Mouse (Mus musculus): Measurements from ENCODE around the gene Mep1a. TPM values are rescaled to one million over a fixed set of nuclear protein-coding genes. Genes with fewer than 3 reads are reported as not detected.
A peak's percentile ranks its signal among the peaks of the same experiment; 100 is the strongest.

Mep1a gene
- total and polyA plus RNA-seq, 3 experiments = not detected

- H3K27ac ChIP-seq (ENCODE audit: control insufficient read depth, low read depth, low read length) = no peak overlapping the region
- no peaks in the 10 kb centered on the region for H3K4me1 ChIP-seq (ENCODE audit: control insufficient read depth in 1 of 2, insufficient read depth in 2 of 2, low read length in 2 of 2)
- TF ChIP-seq CTCF (IDR thresholded peaks at IDR 0.05 in 2 of 3, conservative IDR thresholded peaks at IDR 0.05 in 1 of 3; ENCODE audit: control insufficient read depth in 1 of 3, insufficient read depth in 1 of 3, low read depth in 2 of 3, low read length in 3 of 3, poor library complexity in 1 of 3, severe bottlenecking in 1 of 3) (peak in 2 of 3 experiments; percentile 2 to 7; a peak in 1 of 6 replicates), GABPA (IDR thresholded peaks at IDR 0.05; ENCODE audit: low read depth, low read length) (no peak)
- no peak overlapping the region for H3K4me3 ChIP-seq (ENCODE audit: control insufficient read depth in 1 of 2, insufficient read depth in 1 of 2, low read depth in 2 of 2, low read length in 2 of 2)
- no peaks in the 10 kb centered on the region for H3K27me3 ChIP-seq (ENCODE audit: control insufficient read depth in 1 of 2, insufficient read depth in 2 of 2, low read length in 2 of 2)
- no peaks in the 10 kb centered on the region for H3K9me3 ChIP-seq (replicated peaks; ENCODE audit: insufficient read depth, low read length)
- H3K79me2 ChIP-seq (ENCODE audit: control insufficient read depth, insufficient read depth, low read length, poor library complexity) = no peaks in the 10 kb centered on the region
- no peaks in the 10 kb centered on the region for H3K36me3 ChIP-seq (ENCODE audit: control insufficient read depth in 1 of 2, insufficient read depth in 2 of 2, low read length in 2 of 2)
- DNase-seq (ENCODE audit: low read depth, low spot score) = peak; percentile 2
- H3K9ac ChIP-seq (ENCODE audit: control insufficient read depth, low read depth, low read length, poor library complexity, severe bottlenecking) = no peak overlapping the region
These were observed 16.2 kb upstream of the Mep1a start for GRCm38 (mm10) chr17:43518644-43519409.

- no peak for TF ChIP-seq ZC3H11A (IDR thresholded peaks at IDR 0.05; ENCODE audit: low read depth, low read length)
- no peak for TF ChIP-seq USF2 (IDR thresholded peaks at IDR 0.05; ENCODE audit: borderline replicate concordance in 1 of 2, insufficient read depth in 1 of 2, low read depth in 1 of 2, low read length in 2 of 2)
- TF ChIP-seq MAX (IDR thresholded peaks at IDR 0.05; ENCODE audit: low read length) = no peak
- no peak for TF ChIP-seq MAFK (IDR thresholded peaks at IDR 0.05; ENCODE audit: borderline replicate concordance, low read depth, low read length)
- TF ChIP-seq EP300 (IDR thresholded peaks at IDR 0.05; ENCODE audit: low read depth in 1 of 2, low read length in 2 of 2) = no peak
- TF ChIP-seq CHD1 (IDR thresholded peaks at IDR 0.05; ENCODE audit: low read depth, low read length) = no peak
- no peak for TF ChIP-seq BHLHE40 (IDR thresholded peaks at IDR 0.05; ENCODE audit: borderline replicate concordance, low read depth, low read length)
- TF ChIP-seq NELFE (IDR thresholded peaks at IDR 0.05; ENCODE audit: low read depth, low read length) = no peak
- TF ChIP-seq RCOR1 (IDR thresholded peaks at IDR 0.05; ENCODE audit: low read depth, low read length) = no peak
- TF ChIP-seq SIN3A (IDR thresholded peaks at IDR 0.05; ENCODE audit: low read length) = no peak
- TF ChIP-seq TBP (IDR thresholded peaks at IDR 0.05; ENCODE audit: low read depth, low read length) = no peak
- TF ChIP-seq ZMIZ1 (IDR thresholded peaks at IDR 0.05; ENCODE audit: low read depth, low read length) = no peak
- TF ChIP-seq ZNF384 (IDR thresholded peaks at IDR 0.05; ENCODE audit: low read depth, low read length) = no peak
- TF ChIP-seq ETS1 (IDR thresholded peaks at IDR 0.05; ENCODE audit: low read depth, low read length) = no peak
- TF ChIP-seq SMC3 (IDR thresholded peaks at IDR 0.05; ENCODE audit: low read depth, low read length) = no peak
- H3K9ac ChIP-seq (ENCODE audit: control insufficient read depth, low read depth, low read length, poor library complexity, severe bottlenecking) = no peak overlapping the region
- H3K27me3 ChIP-seq (ENCODE audit: control insufficient read depth in 1 of 2, insufficient read depth in 2 of 2, low read length in 2 of 2) = no peaks in the 10 kb centered on the region
- no peaks in the 10 kb centered on the region for H3K36me3 ChIP-seq (ENCODE audit: control insufficient read depth in 1 of 2, insufficient read depth in 2 of 2, low read length in 2 of 2)
- no peak overlapping the region for H3K27ac ChIP-seq (ENCODE audit: control insufficient read depth, low read depth, low read length)
- H3K9me3 ChIP-seq (replicated peaks; ENCODE audit: insufficient read depth, low read length) = no peaks in the 10 kb centered on the region
- H3K4me3 ChIP-seq (ENCODE audit: control insufficient read depth in 1 of 2, insufficient read depth in 1 of 2, low read depth in 2 of 2, low read length in 2 of 2) = no peak overlapping the region
- no peaks in the 10 kb centered on the region for H3K79me2 ChIP-seq (ENCODE audit: control insufficient read depth, insufficient read depth, low read length, poor library complexity)
- H3K4me1 ChIP-seq (ENCODE audit: control insufficient read depth in 1 of 2, insufficient read depth in 2 of 2, low read length in 2 of 2) = no peaks in the 10 kb centered on the region
- DNase-seq (ENCODE audit: low read depth, low spot score) = no peak
These were observed 8.2 kb upstream of the Mep1a start for GRCm38 (mm10) chr17:43510782-43511181.
